Mouse (Mus musculus) kidney, postnatal 25 days (tissue): ENCODE results near the gene Pla2g6.
A peak's percentile ranks its signal among the peaks of the same experiment; 100 is the strongest.

Experiments used
- DNase-seq, 2 experiments: peaks; one replicate each; pipeline ENCODE4 v3.0.0; 2021; ENCODE audit warnings: mixed read lengths in 2 of 2

Gene Pla2g6

GRCm38 (mm10) chr15:79271124-79271746, 57.0 kb downstream of the Pla2g6 start:
- DNase-seq = no peak

GRCm38 (mm10) chr15:79270317-79271123, 57.7 kb downstream of the Pla2g6 start:
- peak; percentile 62 to 76 for DNase-seq

GRCm38 (mm10) chr15:79268521-79268920, 59.7 kb downstream of the Pla2g6 start:
- no peak for DNase-seq

- no peak for DNase-seq
Observed at GRCm38 (mm10) chr15:79265384-79265783, 62.8 kb downstream of the Pla2g6 start.

GRCm38 (mm10) chr15:79263726-79264125, 64.5 kb downstream of the Pla2g6 start:
- DNase-seq = no peak

GRCm38 (mm10) chr15:79262786-79263309, 65.3 kb downstream of the Pla2g6 start:
- no peak for DNase-seq

GRCm38 (mm10) chr15:79262375-79262774, 65.8 kb downstream of the Pla2g6 start:
- DNase-seq = peak; percentile 53 to 60

- DNase-seq = no peak
Observed at GRCm38 (mm10) chr15:79261757-79262156, 66.4 kb downstream of the Pla2g6 start.

GRCm38 (mm10) chr15:79261095-79261725, 67.0 kb downstream of the Pla2g6 start:
- peak; percentile 43 to 77 for DNase-seq

- DNase-seq = peak; percentile 88 to 94
Observed at GRCm38 (mm10) chr15:79258521-79258920, 69.7 kb downstream of the Pla2g6 start.

- no peak for DNase-seq
Observed at GRCm38 (mm10) chr15:79254661-79255060, 73.5 kb downstream of the Pla2g6 start, which contains the start of gene Slc16a8. TSS of gene Slc16a8 (minus strand) at chr15:79254761.

- no peak for DNase-seq
Observed at GRCm38 (mm10) chr15:79252580-79252979, 75.6 kb downstream of the Pla2g6 start.

GRCm38 (mm10) chr15:79251781-79252491, 76.3 kb downstream of the Pla2g6 start:
- DNase-seq = peak in 1 of 2 experiments; percentile 31

GRCm38 (mm10) chr15:79251168-79251567, 77.0 kb downstream of the Pla2g6 start:
- no peak for DNase-seq

- DNase-seq = no peak
Observed at GRCm38 (mm10) chr15:79250236-79250635, 78.0 kb downstream of the Pla2g6 start.

- DNase-seq = no peak
Observed at GRCm38 (mm10) chr15:79245321-79245720, 82.9 kb downstream of the Pla2g6 start.

- DNase-seq = peak; percentile 56 to 74
Observed at GRCm38 (mm10) chr15:79244071-79244893, 83.9 kb downstream of the Pla2g6 start.

GRCm38 (mm10) chr15:79243234-79244042, 84.8 kb downstream of the Pla2g6 start:
- peak; percentile 95 to 97 for DNase-seq

GRCm38 (mm10) chr15:79242574-79243233, 85.5 kb downstream of the Pla2g6 start:
- DNase-seq = no peak

GRCm38 (mm10) chr15:79238036-79238435, 90.2 kb downstream of the Pla2g6 start:
- no peak for DNase-seq
